Comparison of ENCODE assay signal across 13 mouse cellular contexts in genomic region chr3:121156043-121156442, GRCm38 (mm10). TPM values are rescaled to one million over a fixed set of nuclear protein-coding genes. Genes with fewer than 3 reads are reported as not detected.
DNase-seq lines count a peak whose midpoint lies in the region; ATAC-seq and TF ChIP-seq lines count a peak whose summit lies in the region.
"Had no signal": no experiment of that assay in that cellular context is flagged by ENCODE, and none has a peak within 500 bp of the region (broad histone marks: within the 10 kb centered on the region; RNA-seq: fewer than 3 reads in every experiment).

No protein-coding gene starts in this region.

- peak; percentile 86 for DNase-seq in midbrain, embryonic 11.5 days (ENCODE audit: low spot score, missing footprints)
- no peak for DNase-seq in midbrain, embryonic 10.5 days (ENCODE audit: low spot score)
- no peak for DNase-seq in urinary bladder, postnatal 14 days (ENCODE audit: low spot score)
- no peak for DNase-seq in gastrocnemius, adult 2 months
- DNase-seq in adrenal gland, postnatal 14 days = no peak
- DNase-seq in gastrocnemius, adult 8-10 months (ENCODE audit: low spot score in 2 of 2) = no peak
- DNase-seq: adrenal gland, adult 8-10 months; cerebellum, adult 8-10 months; heart, postnatal 4 days; lung, adult 18-20 months had no signal

- WGBS in midbrain, embryonic 11.5 days = 25% methylated on average over 7 of the region's 7 CpGs
- WGBS in midbrain, embryonic 10.5 days = 30% methylated on average over 7 of the region's 7 CpGs
- 4% methylated on average over 7 of the region's 7 CpGs for WGBS in forebrain, embryonic 15.5 days
- WGBS in limb, embryonic 12.5 days = 26% methylated on average over 7 of the region's 7 CpGs

- intact Hi-C loops in gastrocnemius, adult 2 months (cut with DNase I) = no loop called here

- no peaks in the 10 kb centered on the region for H3K9me3 ChIP-seq in midbrain, embryonic 11.5 days (ENCODE audit: control insufficient read depth, low read length)
- H3K9me3 ChIP-seq in midbrain, embryonic 10.5 days (replicated peaks) = no peaks in the 10 kb centered on the region
- no peaks in the 10 kb centered on the region for H3K9me3 ChIP-seq in forebrain, embryonic 15.5 days
- no peaks in the 10 kb centered on the region for H3K9me3 ChIP-seq in limb, embryonic 12.5 days
- H3K9me3 ChIP-seq: kidney, embryonic 15.5 days had no signal

- no peak overlapping the region; the same call in 1 of the 2 replicates for H3K4me2 ChIP-seq in midbrain, embryonic 11.5 days
- H3K4me2 ChIP-seq in forebrain, embryonic 15.5 days (replicated peaks) = peak overlapping the region; percentile 39
- peak overlapping the region; percentile 32 for H3K4me2 ChIP-seq in limb, embryonic 12.5 days
- H3K4me2 ChIP-seq: kidney, embryonic 15.5 days had no signal

- no peaks in the 10 kb centered on the region for H3K27me3 ChIP-seq in midbrain, embryonic 11.5 days (ENCODE audit: control insufficient read depth, insufficient read depth, low read length)
- no peaks in the 10 kb centered on the region for H3K27me3 ChIP-seq in midbrain, embryonic 10.5 days (ENCODE audit: low read depth, poor library complexity, severe bottlenecking)
- H3K27me3 ChIP-seq in forebrain, embryonic 15.5 days = no peaks in the 10 kb centered on the region
- H3K27me3 ChIP-seq in limb, embryonic 12.5 days = no peaks in the 10 kb centered on the region
- H3K27me3 ChIP-seq: kidney, embryonic 15.5 days had no signal

- no peak overlapping the region for H3K27ac ChIP-seq in midbrain, embryonic 11.5 days (ENCODE audit: low read depth, low read length)
- H3K27ac ChIP-seq in midbrain, embryonic 10.5 days (replicated peaks) = no peak overlapping the region
- H3K27ac ChIP-seq in forebrain, embryonic 15.5 days (replicated peaks) = peak overlapping the region; percentile 83
- H3K27ac ChIP-seq in limb, embryonic 12.5 days = no peak overlapping the region
- no peak overlapping the region for H3K27ac ChIP-seq in gastrocnemius, adult 2 months
- H3K27ac ChIP-seq: kidney, embryonic 15.5 days had no signal

- no peaks in the 10 kb centered on the region for H3K36me3 ChIP-seq in midbrain, embryonic 11.5 days (ENCODE audit: control insufficient read depth, insufficient read depth, low read length)
- no peaks in the 10 kb centered on the region for H3K36me3 ChIP-seq in midbrain, embryonic 10.5 days
- no peaks in the 10 kb centered on the region for H3K36me3 ChIP-seq in forebrain, embryonic 15.5 days
- H3K36me3 ChIP-seq in limb, embryonic 12.5 days = no peaks in the 10 kb centered on the region
- H3K36me3 ChIP-seq: kidney, embryonic 15.5 days had no signal

- no peak overlapping the region for H3K9ac ChIP-seq in midbrain, embryonic 11.5 days (ENCODE audit: low read length)
- H3K9ac ChIP-seq in forebrain, embryonic 15.5 days (replicated peaks) = 0 out of 2 replicates have a peak overlapping the region, but pooled peaks have one; percentile 10
- no peak overlapping the region for H3K9ac ChIP-seq in limb, embryonic 12.5 days (replicated peaks)
- H3K9ac ChIP-seq: kidney, embryonic 15.5 days had no signal

- peak; percentile 57 for ATAC-seq in midbrain, embryonic 11.5 days (ENCODE audit: low FRiP score)
- peak; percentile 65 for ATAC-seq in forebrain, embryonic 15.5 days (replicated peaks)
- no peak for ATAC-seq in limb, embryonic 12.5 days (ENCODE audit: insufficient number of reproducible peaks, insufficient read depth, low FRiP score, low TSS enrichment, low read depth)

- H3K4me1 ChIP-seq in midbrain, embryonic 11.5 days (ENCODE audit: control insufficient read depth, insufficient read depth, low read length) = peaks cover 12% of the 10 kb centered on the region
- H3K4me1 ChIP-seq in midbrain, embryonic 10.5 days = peaks cover 24% of the 10 kb centered on the region
- peaks cover 45% of the 10 kb centered on the region for H3K4me1 ChIP-seq in forebrain, embryonic 15.5 days
- H3K4me1 ChIP-seq in limb, embryonic 12.5 days (replicated peaks) = peaks cover 22% of the 10 kb centered on the region
- H3K4me1 ChIP-seq: kidney, embryonic 15.5 days had no signal

- TF ChIP-seq CTCF in gastrocnemius, adult 2 months (IDR thresholded peaks at IDR 0.05) = no peak

- no peak overlapping the region for H3K4me3 ChIP-seq in midbrain, embryonic 11.5 days (ENCODE audit: low read depth, low read length)
- no peak overlapping the region for H3K4me3 ChIP-seq in midbrain, embryonic 10.5 days
- H3K4me3 ChIP-seq in forebrain, embryonic 15.5 days = peak overlapping the region; percentile 25
- no peak overlapping the region for H3K4me3 ChIP-seq in limb, embryonic 12.5 days (replicated peaks)
- no peak overlapping the region for H3K4me3 ChIP-seq in gastrocnemius, adult 2 months
- H3K4me3 ChIP-seq: kidney, embryonic 15.5 days had no signal

RNA-seq across cellular contexts. Expression of gene Rwdd3, which starts 15.5 kb away (rescaled TPM):
- 3.9 and 4.2 TPM in 2 replicates for polyA plus RNA-seq in midbrain, embryonic 11.5 days (2014; fragmentation: Nextera tagmentation; extraction: Ambion mirVana)
- 3.9 and 5.3 TPM in 2 replicates for polyA plus RNA-seq in midbrain, embryonic 10.5 days (2016; fragmentation: Nextera tagmentation; extraction: Ambion mirVana)
- polyA plus RNA-seq in forebrain, embryonic 15.5 days (2015; fragmentation: Nextera tagmentation; extraction: Ambion mirVana) = 23.8 and 25.3 TPM in 2 replicates
- 6.5 and 7.9 TPM in 2 replicates for polyA plus RNA-seq in limb, embryonic 12.5 days (2016; fragmentation: Nextera tagmentation; extraction: Ambion mirVana)
- 1 to 10 TPM; 2.0 to 2.5 TPM for total RNA-seq in gastrocnemius, adult 2 months (2021)
- total RNA-seq in adrenal gland, postnatal 14 days (2021) = 11.4 and 13.9 TPM in 2 replicates
- total RNA-seq in gastrocnemius, adult 8-10 months (2022) = 1 to 10 TPM; 1.8 to 4.5 (median 3.1) TPM
